Mouse (Mus musculus): Measurements from ENCODE around the gene Lrp6. TPM values are rescaled to one million over a fixed set of nuclear protein-coding genes. Genes with fewer than 3 reads are reported as not detected.

Gene Lrp6
- total and polyA plus RNA-seq, 2 experiments from 2014 or later = 15.9 to 26.6 TPM

- no peak overlapping the region for H3K4me2 ChIP-seq (ENCODE audit: low read depth, low read length)
These were observed 80.4 kb downstream of the Lrp6 start for GRCm38 (mm10) chr6:134486318-134486717.

GRCm38 (mm10) chr6:134479481-134479880 is 87.3 kb downstream of the Lrp6 start:
- 90% methylated on average over 10 of the region's 10 CpGs for WGBS
- H3K36me3 ChIP-seq (replicated peaks; ENCODE audit: control insufficient read depth, insufficient read depth, low read length) = peaks cover 43% of the 10 kb centered on the region

More at GRCm38 (mm10) chr6:134486318-134486717, 80.4 kb downstream of the Lrp6 start:
- ATAC-seq (ENCODE audit: insufficient read depth, low read depth) (no peak), DNase-seq (ENCODE audit: low spot score) (no peak)
- Histone ChIP-seq H3K4me3 (ENCODE audit: low read depth, low read length) (no peak overlapping the region), H3K9me3 (replicated peaks; ENCODE audit: control insufficient read depth, low read length) (no peaks in the 10 kb centered on the region), H3K27ac (ENCODE audit: low read depth) (no peak overlapping the region), H3K4me1 (ENCODE audit: control insufficient read depth, insufficient read depth) (peaks cover 9% of the 10 kb centered on the region; the same call in 1 of the 2 replicates), H3K27me3 (ENCODE audit: control insufficient read depth, insufficient read depth, low read length) (no peaks in the 10 kb centered on the region), H3K36me3 (replicated peaks; ENCODE audit: control insufficient read depth, insufficient read depth, low read length) (peaks cover 23% of the 10 kb centered on the region), H3K9ac (replicated peaks; ENCODE audit: low read depth, low read length) (no peak overlapping the region)
- TF ChIP-seq CTCF (IDR thresholded peaks at IDR 0.05; ENCODE audit: low read depth) = no peak
- TF ChIP-seq EP300 (IDR thresholded peaks at IDR 0.05; ENCODE audit: low read depth) = no peak
- WGBS = 87% methylated on average over 9 of the region's 9 CpGs

GRCm38 (mm10) chr6:134473143-134473561 is 93.6 kb downstream of the Lrp6 start:
- H3K4me1 ChIP-seq (ENCODE audit: control insufficient read depth, insufficient read depth) = peaks cover 21% of the 10 kb centered on the region
- peaks cover 22% of the 10 kb centered on the region for H3K36me3 ChIP-seq (replicated peaks; ENCODE audit: control insufficient read depth, insufficient read depth, low read length)
- TF ChIP-seq EP300 (IDR thresholded peaks at IDR 0.05; ENCODE audit: low read depth) = no peak
- no peak overlapping the region for H3K27ac ChIP-seq (ENCODE audit: low read depth)
- no peaks in the 10 kb centered on the region for H3K9me3 ChIP-seq (replicated peaks; ENCODE audit: control insufficient read depth, low read length)
- H3K27me3 ChIP-seq (ENCODE audit: control insufficient read depth, insufficient read depth, low read length) = no peaks in the 10 kb centered on the region
- H3K4me2 ChIP-seq (ENCODE audit: low read depth, low read length) = no peak overlapping the region
- no peak overlapping the region for H3K4me3 ChIP-seq (ENCODE audit: low read depth, low read length)
- DNase-seq (ENCODE audit: low spot score) = no peak
- WGBS = 86% methylated on average over 7 of the region's 7 CpGs
- no peak overlapping the region for H3K9ac ChIP-seq (replicated peaks; ENCODE audit: low read depth, low read length)
- ATAC-seq (ENCODE audit: insufficient read depth, low read depth) = no peak

More at GRCm38 (mm10) chr6:134479481-134479880, 87.3 kb downstream of the Lrp6 start:
- Histone ChIP-seq H3K9me3 (replicated peaks; ENCODE audit: control insufficient read depth, low read length) (no peaks in the 10 kb centered on the region), H3K27me3 (ENCODE audit: control insufficient read depth, insufficient read depth, low read length) (no peaks in the 10 kb centered on the region), H3K27ac (ENCODE audit: low read depth) (no peak overlapping the region), H3K4me1 (ENCODE audit: control insufficient read depth, insufficient read depth) (peaks cover 12% of the 10 kb centered on the region), H3K9ac (replicated peaks; ENCODE audit: low read depth, low read length) (no peak overlapping the region), H3K4me2 (ENCODE audit: low read depth, low read length) (no peak overlapping the region), H3K4me3 (ENCODE audit: low read depth, low read length) (no peak overlapping the region)
- DNase-seq (ENCODE audit: low spot score) (no peak), ATAC-seq (ENCODE audit: insufficient read depth, low read depth) (no peak)
- TF ChIP-seq EP300 (IDR thresholded peaks at IDR 0.05; ENCODE audit: low read depth) (no peak), CTCF (IDR thresholded peaks at IDR 0.05; ENCODE audit: low read depth) (no peak)

GRCm38 (mm10) chr6:134470857-134471256 is 95.9 kb downstream of the Lrp6 start:
- ATAC-seq (ENCODE audit: insufficient read depth, low read depth) (peak; percentile 84), DNase-seq (ENCODE audit: low spot score) (peak; percentile 83)
- Histone ChIP-seq H3K9ac (replicated peaks; ENCODE audit: low read depth, low read length) (no peak overlapping the region), H3K4me1 (ENCODE audit: control insufficient read depth, insufficient read depth) (peaks cover 9% of the 10 kb centered on the region; the same call in 1 of the 2 replicates), H3K9me3 (replicated peaks; ENCODE audit: control insufficient read depth, low read length) (no peaks in the 10 kb centered on the region), H3K36me3 (replicated peaks; ENCODE audit: control insufficient read depth, insufficient read depth, low read length) (peaks cover 26% of the 10 kb centered on the region), H3K27me3 (ENCODE audit: control insufficient read depth, insufficient read depth, low read length) (no peaks in the 10 kb centered on the region), H3K4me2 (ENCODE audit: low read depth, low read length) (peak overlapping the region; percentile 49), H3K4me3 (ENCODE audit: low read depth, low read length) (peak overlapping the region; percentile 14; the same call in 1 of the 2 replicates), H3K27ac (ENCODE audit: low read depth) (no peak overlapping the region)
- TF ChIP-seq EP300 (IDR thresholded peaks at IDR 0.05; ENCODE audit: low read depth) (no peak), CTCF (IDR thresholded peaks at IDR 0.05; ENCODE audit: low read depth) (no peak)
- WGBS = 17% methylated on average over 14 of the region's 14 CpGs

GRCm38 (mm10) chr6:134469297-134469696 is 97.5 kb downstream of the Lrp6 start:
- TF ChIP-seq CTCF (IDR thresholded peaks at IDR 0.05; ENCODE audit: low read depth) (no peak), EP300 (IDR thresholded peaks at IDR 0.05; ENCODE audit: low read depth) (no peak)
- DNase-seq (ENCODE audit: low spot score) (no peak), ATAC-seq (ENCODE audit: insufficient read depth, low read depth) (no peak)
- WGBS = 89% methylated on average over 2 of the region's 2 CpGs
- Histone ChIP-seq H3K4me2 (ENCODE audit: low read depth, low read length) (no peak overlapping the region), H3K9me3 (replicated peaks; ENCODE audit: control insufficient read depth, low read length) (no peaks in the 10 kb centered on the region), H3K4me1 (ENCODE audit: control insufficient read depth, insufficient read depth) (peaks cover 9% of the 10 kb centered on the region; the same call in 1 of the 2 replicates), H3K4me3 (ENCODE audit: low read depth, low read length) (no peak overlapping the region), H3K36me3 (replicated peaks; ENCODE audit: control insufficient read depth, insufficient read depth, low read length) (peaks cover 39% of the 10 kb centered on the region), H3K27ac (ENCODE audit: low read depth) (no peak overlapping the region), H3K9ac (replicated peaks; ENCODE audit: low read depth, low read length) (no peak overlapping the region), H3K27me3 (ENCODE audit: control insufficient read depth, insufficient read depth, low read length) (no peaks in the 10 kb centered on the region)

- no peaks in the 10 kb centered on the region for H3K9me3 ChIP-seq (replicated peaks; ENCODE audit: control insufficient read depth, low read length)
- H3K36me3 ChIP-seq (replicated peaks; ENCODE audit: control insufficient read depth, insufficient read depth, low read length) = peaks cover 50% of the 10 kb centered on the region
- no peaks in the 10 kb centered on the region for H3K27me3 ChIP-seq (ENCODE audit: control insufficient read depth, insufficient read depth, low read length)
- no peak overlapping the region for H3K4me3 ChIP-seq (ENCODE audit: low read depth, low read length)
- no peak overlapping the region for H3K9ac ChIP-seq (replicated peaks; ENCODE audit: low read depth, low read length)
- no peak overlapping the region for H3K27ac ChIP-seq (ENCODE audit: low read depth)
- ATAC-seq (ENCODE audit: insufficient read depth, low read depth) = no peak
- H3K4me2 ChIP-seq (ENCODE audit: low read depth, low read length) = no peak overlapping the region
- WGBS = 88% methylated on average over 10 of the region's 10 CpGs
- peaks cover 9% of the 10 kb centered on the region; the same call in 1 of the 2 replicates for H3K4me1 ChIP-seq (ENCODE audit: control insufficient read depth, insufficient read depth)
- TF ChIP-seq EP300 (IDR thresholded peaks at IDR 0.05; ENCODE audit: low read depth) (no peak), CTCF (IDR thresholded peaks at IDR 0.05; ENCODE audit: low read depth) (no peak)
- DNase-seq (ENCODE audit: low spot score) = no peak
These were observed 100.0 kb downstream of the Lrp6 start for GRCm38 (mm10) chr6:134466671-134467229.

All from heart, postnatal 0 days (tissue).